Mouse (Mus musculus): Measurements from ENCODE around the gene Bnip1.

Gene Bnip1

DNA sequence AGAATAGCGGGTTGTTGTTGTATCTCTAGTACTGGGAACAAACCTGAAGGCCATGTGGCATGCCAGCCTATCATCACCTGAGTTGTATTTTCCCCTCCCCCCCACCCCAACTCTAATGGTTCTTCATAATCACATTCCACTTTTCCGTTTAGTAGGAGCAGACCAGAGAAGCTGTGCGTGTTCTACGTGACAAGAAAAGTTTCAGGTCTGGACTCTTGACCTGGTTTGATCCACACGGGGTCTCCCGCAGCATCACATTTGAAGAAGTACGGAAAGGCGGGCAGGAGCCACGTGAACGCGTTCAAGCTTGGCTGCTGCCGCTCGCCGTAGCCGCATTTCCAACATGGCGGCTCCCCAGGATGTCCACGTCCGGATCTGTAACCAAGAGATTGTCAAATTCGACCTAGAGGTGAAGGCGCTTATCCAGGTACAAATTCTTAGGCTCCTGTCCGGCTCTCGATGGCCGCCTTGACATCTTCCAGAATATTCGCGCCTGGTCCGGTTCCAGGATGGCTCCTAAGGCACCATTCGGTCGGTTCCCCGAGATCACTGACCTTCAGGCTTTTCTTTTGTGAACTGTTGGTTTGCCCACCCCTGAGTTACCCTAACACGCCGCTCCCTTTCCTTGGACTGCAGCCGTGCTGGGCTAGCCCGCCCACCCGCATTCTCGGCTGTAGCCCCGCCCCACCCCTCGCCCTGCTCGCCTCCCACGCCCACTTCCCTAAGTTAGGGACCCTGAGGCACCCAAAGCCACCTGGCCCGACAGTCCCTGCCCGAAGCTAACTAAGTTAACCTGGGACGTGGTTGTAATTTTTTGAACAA lies at the start of gene Bnip1:
Gene Bnip1, plus strand, starts transcription at position 317 of the 822 bp plus-strand sequence.
- peak; percentile 53 for DNase-seq (ENCODE audit: low read depth, low spot score)

DNA sequence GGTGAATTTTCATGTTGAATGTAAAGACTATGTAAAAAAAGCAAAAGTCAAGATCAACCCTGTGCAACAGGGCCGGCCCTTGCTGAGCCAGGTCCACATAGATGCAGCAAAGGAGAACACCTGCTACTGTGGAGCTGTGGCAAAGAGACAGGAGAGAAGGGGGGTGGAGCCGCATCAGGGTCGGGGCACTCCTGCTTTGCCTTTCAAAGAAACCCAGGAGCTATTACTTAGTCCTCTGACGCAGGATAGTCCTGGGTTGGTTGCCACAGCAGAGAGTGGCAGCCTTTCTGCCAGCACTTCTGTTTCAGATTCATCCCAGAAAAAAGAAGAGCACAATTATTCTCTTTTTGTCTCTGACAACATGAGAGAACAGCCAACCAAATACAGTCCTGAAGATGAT lies 38.3 kb upstream of the Bnip1 start:
- DNase-seq (ENCODE audit: low read depth, low spot score): no peak

- DNase-seq (ENCODE audit: low read depth, low spot score): no peak
Observed at GRCm38 (mm10) chr17:26743294-26743693, 37.6 kb upstream of the Bnip1 start.

GRCm38 (mm10) chr17:26749975-26750374 lies 30.9 kb upstream of the Bnip1 start:
- DNase-seq (ENCODE audit: low read depth, low spot score): no peak

- DNase-seq (ENCODE audit: low read depth, low spot score): no peak
Observed at GRCm38 (mm10) chr17:26752297-26752696, 28.6 kb upstream of the Bnip1 start.

GRCm38 (mm10) chr17:26753476-26753875 lies 27.4 kb upstream of the Bnip1 start:
- DNase-seq (ENCODE audit: low read depth, low spot score): peak; percentile 15

GRCm38 (mm10) chr17:26767100-26767753 lies 13.6 kb upstream of the Bnip1 start:
- no peak for DNase-seq (ENCODE audit: low read depth, low spot score)

- no peak for DNase-seq (ENCODE audit: low read depth, low spot score)
Observed at GRCm38 (mm10) chr17:26767754-26768124, 13.1 kb upstream of the Bnip1 start.

DNA sequence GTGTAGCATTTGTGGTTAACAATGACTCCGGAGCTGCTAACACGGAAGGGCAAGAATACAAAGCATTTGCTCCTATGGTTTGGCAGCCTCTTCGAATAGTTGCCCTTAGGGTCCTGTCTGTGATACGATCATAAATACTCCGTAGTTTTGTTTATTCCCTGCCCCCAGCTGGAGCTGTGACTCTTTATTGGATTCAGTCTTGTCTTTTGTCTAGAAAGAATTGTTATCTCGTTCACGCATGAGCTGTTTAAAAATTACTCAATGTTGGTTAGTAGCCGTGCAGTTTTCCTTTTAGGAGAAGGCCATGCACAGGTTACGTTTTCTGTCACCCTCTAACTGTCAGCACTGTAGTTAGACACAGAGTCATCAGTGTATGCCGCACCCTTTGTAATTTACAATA lies 4.7 kb upstream of the Bnip1 start:
- no peak for DNase-seq (ENCODE audit: low read depth, low spot score)

DNA sequence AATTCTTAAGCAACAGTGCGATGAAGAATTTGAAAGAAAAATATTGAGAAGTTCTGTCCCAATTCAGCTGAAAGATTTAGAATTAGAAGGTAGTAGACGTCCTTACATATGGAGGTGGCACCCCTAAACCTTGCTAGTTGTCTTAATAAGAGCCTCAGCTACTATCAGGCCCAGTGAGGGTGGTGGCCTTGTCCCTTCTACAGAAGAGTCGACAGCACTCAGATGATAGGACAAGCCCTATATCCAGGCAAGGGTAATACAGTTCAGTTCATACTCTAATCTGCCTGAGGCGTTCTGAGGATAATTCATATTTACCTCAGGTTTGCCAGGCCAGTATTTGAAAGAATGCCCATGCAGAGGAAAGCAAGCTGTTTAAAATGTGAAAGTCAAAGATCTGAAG lies 2.9 kb upstream of the Bnip1 start:
- DNase-seq (ENCODE audit: low read depth, low spot score): no peak

DNA sequence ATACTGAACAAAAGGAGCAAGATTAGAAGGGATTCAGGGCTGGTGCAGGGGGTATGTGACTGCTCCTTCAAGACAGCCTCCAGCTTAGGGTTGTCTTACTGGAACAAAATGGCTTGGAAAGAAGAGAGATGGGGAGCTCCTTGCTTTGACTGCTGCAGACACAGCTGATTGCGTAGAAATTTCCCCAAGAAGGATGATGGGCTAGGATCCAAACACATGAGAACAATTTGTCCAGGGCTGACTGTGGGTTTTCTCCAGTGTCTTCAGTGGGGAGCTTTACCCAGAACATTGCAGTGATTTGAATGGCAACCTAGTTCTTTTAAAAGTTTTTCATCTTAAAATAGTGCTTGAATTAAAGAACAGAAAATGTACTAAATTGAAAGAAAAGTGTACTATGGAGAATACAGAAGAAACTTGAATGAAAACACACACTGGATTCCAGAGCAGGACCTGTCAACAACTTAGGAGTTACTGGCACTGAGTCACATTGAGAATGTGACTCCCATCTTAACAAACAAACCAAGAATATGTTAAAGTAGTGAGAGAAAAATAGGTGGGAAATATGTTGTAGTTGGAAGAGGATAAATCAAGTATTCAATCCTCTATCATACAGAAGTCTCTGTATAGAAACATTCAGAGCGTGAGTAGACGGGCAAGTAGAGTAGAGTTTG lies 2.3 kb upstream of the Bnip1 start:
- DNase-seq (ENCODE audit: low read depth, low spot score): peak; percentile 33

DNA sequence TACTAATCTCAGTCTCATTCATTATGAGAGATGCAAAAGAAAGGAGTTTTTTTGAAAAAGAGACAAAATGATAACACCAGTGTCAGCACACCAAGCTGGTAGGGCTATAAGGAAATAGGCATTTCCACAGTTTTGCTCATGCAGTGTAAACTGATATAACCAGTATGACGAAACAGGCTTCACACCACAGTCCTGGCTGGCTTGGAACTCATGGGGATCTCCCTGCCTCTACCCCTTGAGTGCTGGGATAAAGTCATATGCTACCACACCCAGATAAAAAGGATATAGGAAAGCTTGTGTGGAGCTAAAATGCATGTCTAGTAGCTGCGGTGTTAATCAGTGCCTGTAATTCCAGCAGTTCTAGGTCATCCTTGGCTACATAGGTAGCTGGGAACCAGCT lies 1.4 kb upstream of the Bnip1 start:
- no peak for DNase-seq (ENCODE audit: low read depth, low spot score)

DNA sequence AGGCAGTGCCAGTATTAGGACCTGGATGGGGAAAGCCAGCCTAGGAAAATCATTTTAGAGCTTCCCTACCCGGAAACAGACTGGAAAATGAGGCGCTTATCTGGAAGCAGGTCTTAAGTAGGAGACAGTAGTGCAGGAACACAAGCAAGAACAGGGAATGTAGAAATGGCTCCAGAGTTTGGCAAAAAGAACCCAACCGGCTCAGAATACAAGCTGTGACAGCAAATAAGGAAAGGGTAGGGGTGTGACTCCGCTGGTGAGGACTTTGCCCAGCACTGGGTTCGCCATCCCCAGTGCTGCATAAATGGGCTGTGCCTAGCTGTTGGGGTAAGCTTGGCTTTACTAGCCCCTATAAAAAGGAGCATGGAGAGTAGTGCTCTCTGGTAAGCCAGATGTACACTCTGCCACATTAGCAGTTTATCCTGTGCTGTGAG lies 761 bp downstream of the Bnip1 start:
- DNase-seq (ENCODE audit: low read depth, low spot score): no peak

- no peak for DNase-seq (ENCODE audit: low read depth, low spot score)
Observed at GRCm38 (mm10) chr17:26784525-26784924, 3.7 kb downstream of the Bnip1 start.

DNA sequence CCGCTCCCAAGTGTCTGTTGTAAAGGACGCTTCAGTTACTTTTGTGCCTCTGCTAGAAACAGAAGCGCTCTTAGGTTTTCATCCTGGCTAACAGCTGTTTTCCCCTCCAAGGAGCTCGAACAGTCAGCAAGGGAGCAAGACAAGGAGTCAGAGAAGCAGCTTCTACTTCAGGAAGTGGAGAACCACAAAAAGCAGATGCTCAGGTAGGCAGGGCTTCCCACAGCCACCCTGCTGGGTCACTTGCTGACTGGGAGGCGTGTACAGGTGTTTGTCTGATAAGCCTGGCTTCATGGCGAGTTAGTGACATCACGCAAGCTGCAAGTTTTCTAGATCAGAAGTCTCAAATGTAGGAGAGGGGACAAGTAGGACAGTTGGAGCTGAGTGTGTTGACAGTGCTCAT lies 5.7 kb downstream of the Bnip1 start:
- no peak for DNase-seq (ENCODE audit: low read depth, low spot score)

GRCm38 (mm10) chr17:26788986-26789385 lies 8.1 kb downstream of the Bnip1 start:
- DNase-seq (ENCODE audit: low read depth, low spot score): no peak

- DNase-seq (ENCODE audit: low read depth, low spot score): no peak
Observed at GRCm38 (mm10) chr17:26789460-26790268, 8.8 kb downstream of the Bnip1 start.

GRCm38 (mm10) chr17:26790269-26791214 lies 9.7 kb downstream of the Bnip1 start:
- no peak for DNase-seq (ENCODE audit: low read depth, low spot score)

GRCm38 (mm10) chr17:26791580-26791979 lies 10.7 kb downstream of the Bnip1 start:
- DNase-seq (ENCODE audit: low read depth, low spot score): no peak

DNA sequence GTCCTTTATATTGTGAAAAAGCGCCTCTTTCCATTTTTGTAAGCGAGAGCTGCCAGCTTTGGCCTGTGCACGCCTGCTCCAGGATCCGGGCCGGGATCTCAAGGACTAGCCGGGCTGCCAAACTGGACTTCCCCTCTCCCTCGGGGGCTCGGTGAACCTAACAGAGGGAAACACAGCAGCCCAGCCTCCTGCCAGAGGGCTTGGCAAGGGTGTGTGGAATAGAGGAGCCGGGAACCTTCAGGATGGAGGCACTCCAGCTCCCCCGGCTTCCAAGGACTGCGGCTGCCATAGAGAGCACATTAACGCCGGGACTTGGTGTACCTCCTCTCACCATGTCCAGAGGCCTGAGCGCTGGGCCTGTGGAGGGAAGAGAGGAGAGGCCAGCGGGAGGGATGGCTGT lies 11.2 kb downstream of the Bnip1 start:
- peak; percentile 79 for DNase-seq (ENCODE audit: low read depth, low spot score)
